Mouse (Mus musculus) forebrain, embryonic 15.5 days (tissue): ENCODE data around the gene Erbb2. TPM values are rescaled to one million over a fixed set of nuclear protein-coding genes. Genes with fewer than 3 reads are reported as not detected.
A peak's percentile ranks its signal among the peaks of the same experiment; 100 is the strongest.

Source experiments
- ATAC-seq: fragments of 200-750 bp; cut with Nextera tagmentation; replicated peaks from 2 replicates; pipeline ENCODE4 v1.8.0; 2017; ENCODE audit warnings: mild to moderate bottlenecking, moderate TSS enrichment, moderate library complexity
- H3K27ac ChIP-seq: fragments of 300-500 bp; sonication (generic); replicated peaks from 2 replicates; pipeline ENCODE4 v1.5.1; 2015; ENCODE audit warnings: mild to moderate bottlenecking, inconsistent platforms
- H3K27me3 ChIP-seq: fragments of 300-500 bp; sonication (generic); 2 replicates; pipeline ENCODE4 v1.6.1; 2015; ENCODE audit warnings: inconsistent platforms
- H3K36me3 ChIP-seq: fragments of 300-500 bp; sonication (generic); 2 replicates; pipeline ENCODE4 v1.6.1; 2015; ENCODE audit warnings: mild to moderate bottlenecking, inconsistent platforms
- H3K4me1 ChIP-seq: fragments of 300-500 bp; sonication (generic); 2 replicates; pipeline ENCODE4 v1.6.1; 2015; ENCODE audit warnings: inconsistent platforms
- H3K4me2 ChIP-seq: fragments of 300-500 bp; sonication (generic); replicated peaks from 2 replicates; pipeline ENCODE4 v1.6.1; 2015; ENCODE audit warnings: mild to moderate bottlenecking, inconsistent platforms
- H3K4me3 ChIP-seq: fragments of 300-500 bp; sonication (generic); 2 replicates; pipeline ENCODE4 v1.5.1; 2015; ENCODE audit warnings: mild to moderate bottlenecking, inconsistent platforms
- H3K9ac ChIP-seq: fragments of 300-500 bp; sonication (generic); replicated peaks from 2 replicates; pipeline ENCODE4 v1.6.1; 2015; ENCODE audit warnings: mild to moderate bottlenecking, inconsistent platforms
- H3K9me3 ChIP-seq: fragments of 300-500 bp; sonication (generic); 2 replicates; pipeline ENCODE4 v1.6.1; 2016; ENCODE audit warnings: inconsistent platforms
- WGBS: fragments of 180-500 bp; shearing (Covaris S2); methylation state at CpG from one replicate; pipeline ENCODE4 v1.1.7; 2015; ENCODE audit warnings: mixed read lengths; 5-methylcytosine and 5-hydroxymethylcytosine counted together
- polyA plus RNA-seq: library from polyadenylated mRNA; unstranded; fragments of >200 nt; fragmentation: Nextera tagmentation; extraction: Ambion mirVana; gene quantifications from 2 replicates; pipeline ENCODE4 v1.2.1, GENCODE M21; 2015

Erbb2 gene
- polyA plus RNA-seq, 1 experiment from 2014 or later, result 6.2 TPM

DNA sequence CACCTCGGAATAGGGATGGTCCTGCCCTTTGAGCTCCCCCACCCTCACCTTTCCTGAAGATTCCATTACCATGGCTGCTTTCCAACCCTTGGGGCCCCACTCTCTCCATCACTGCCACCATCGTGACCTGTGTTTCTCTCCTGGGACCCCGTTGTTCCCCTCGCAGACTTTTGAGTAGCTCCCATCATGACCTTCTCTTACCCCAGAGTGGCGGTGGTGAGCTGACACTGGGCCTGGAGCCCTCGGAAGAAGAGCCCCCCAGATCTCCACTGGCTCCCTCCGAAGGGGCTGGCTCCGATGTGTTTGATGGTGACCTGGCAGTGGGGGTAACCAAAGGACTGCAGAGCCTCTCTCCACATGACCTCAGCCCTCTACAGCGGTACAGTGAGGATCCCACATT lies 23.5 kb downstream of the Erbb2 start:
- Histone ChIP-seq H3K9ac (no peak overlapping the region), H3K4me3 (no peak overlapping the region), H3K27me3 (no peaks in the 10 kb centered on the region), H3K4me2 (no peak overlapping the region), H3K27ac (no peak overlapping the region), H3K36me3 (peaks cover 6% of the 10 kb centered on the region; the same call in 1 of the 2 replicates), H3K4me1 (peaks cover 10% of the 10 kb centered on the region), H3K9me3 (no peaks in the 10 kb centered on the region)
- ATAC-seq, result no peak
- 90% methylated on average over 9 of the region's 9 CpGs for WGBS

DNA sequence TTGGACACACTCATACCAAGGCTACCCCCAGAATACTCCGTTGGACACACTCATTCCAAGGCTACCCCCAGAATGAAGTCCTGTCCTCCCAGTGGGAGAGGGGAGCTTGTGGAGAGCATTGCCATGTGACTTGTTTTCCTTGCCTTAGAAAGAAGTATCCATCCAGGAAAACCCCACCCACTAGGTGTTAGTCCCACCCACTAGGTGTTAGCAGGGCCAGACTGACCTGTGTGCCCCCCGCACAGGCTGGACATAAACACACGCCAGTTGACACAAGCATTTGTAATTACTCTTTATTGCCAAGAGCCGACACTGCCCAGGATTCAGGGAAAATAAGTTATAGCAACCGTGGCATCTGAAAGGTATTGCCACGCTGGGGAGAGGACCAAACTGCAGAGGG lies 25.2 kb downstream of the Erbb2 start:
- Histone ChIP-seq H3K9ac (no peak overlapping the region), H3K27me3 (no peaks in the 10 kb centered on the region), H3K4me2 (no peak overlapping the region), H3K4me1 (peaks cover 10% of the 10 kb centered on the region), H3K36me3 (peaks cover 6% of the 10 kb centered on the region; the same call in 1 of the 2 replicates), H3K4me3 (peak overlapping the region; percentile 81; the same call in 1 of the 2 replicates), H3K9me3 (no peaks in the 10 kb centered on the region), H3K27ac (no peak overlapping the region)
- ATAC-seq, result no peak
- 91% methylated on average over 6 of the region's 6 CpGs for WGBS

DNA sequence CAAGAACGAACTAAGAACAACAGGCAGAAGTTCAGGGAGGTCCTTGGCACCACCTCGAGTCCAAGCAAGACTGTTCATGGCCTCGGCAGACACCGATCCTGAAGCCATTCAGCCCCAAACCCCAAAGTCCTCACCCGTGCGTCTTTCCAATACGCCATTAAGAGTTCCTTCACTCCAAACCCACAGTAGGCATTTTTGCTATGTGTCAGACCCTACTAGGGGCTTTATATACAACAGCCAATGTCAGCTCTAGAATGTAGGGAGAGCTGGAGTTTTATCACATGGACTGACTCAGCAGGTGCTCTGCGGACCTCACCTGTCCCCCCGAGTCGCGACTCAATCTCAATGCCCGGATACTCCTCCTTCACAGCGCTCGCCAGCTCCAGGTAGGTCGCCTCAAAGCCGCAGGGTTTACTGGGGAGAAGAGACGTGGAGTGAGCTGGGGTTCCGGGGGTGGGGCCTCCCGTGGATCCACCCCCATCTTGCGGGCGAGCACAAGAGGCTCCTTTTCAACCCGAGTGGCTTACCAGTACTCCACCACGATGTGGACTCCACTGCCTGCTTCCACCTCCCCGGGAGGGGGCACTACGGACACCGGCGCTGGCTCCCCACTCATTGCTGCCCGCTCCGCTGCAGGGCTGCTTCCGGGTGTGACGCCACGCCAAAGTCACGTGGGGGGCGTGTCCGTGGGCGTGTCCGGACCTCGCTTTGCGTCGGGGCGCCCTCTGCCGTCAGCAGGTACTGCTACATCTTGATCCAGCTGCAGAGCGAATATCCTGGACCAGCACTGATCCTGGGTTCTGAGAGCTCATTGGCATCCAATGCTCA lies 26.3 kb downstream of the Erbb2 start, which contains the start of gene Mien1:
TSS of gene Mien1 (minus strand) at position 661 of the 828 bp plus-strand sequence.
- Histone ChIP-seq H3K4me2 (peak within 1 kb of the TSS; percentile 68), H3K27me3 (no peaks in the 10 kb centered on the region), H3K4me3 (peak within 1 kb of the TSS; percentile 81), H3K27ac (peak within 1 kb of the TSS; percentile 78), H3K9me3 (no peaks in the 10 kb centered on the region), H3K9ac (peak within 1 kb of the TSS; percentile 64), H3K36me3 (peaks cover 6% of the 10 kb centered on the region; the same call in 1 of the 2 replicates), H3K4me1 (peaks cover 10% of the 10 kb centered on the region)
- 2% methylated on average over 43 of the region's 43 CpGs for WGBS
- ATAC-seq, result peak; percentile 93

DNA sequence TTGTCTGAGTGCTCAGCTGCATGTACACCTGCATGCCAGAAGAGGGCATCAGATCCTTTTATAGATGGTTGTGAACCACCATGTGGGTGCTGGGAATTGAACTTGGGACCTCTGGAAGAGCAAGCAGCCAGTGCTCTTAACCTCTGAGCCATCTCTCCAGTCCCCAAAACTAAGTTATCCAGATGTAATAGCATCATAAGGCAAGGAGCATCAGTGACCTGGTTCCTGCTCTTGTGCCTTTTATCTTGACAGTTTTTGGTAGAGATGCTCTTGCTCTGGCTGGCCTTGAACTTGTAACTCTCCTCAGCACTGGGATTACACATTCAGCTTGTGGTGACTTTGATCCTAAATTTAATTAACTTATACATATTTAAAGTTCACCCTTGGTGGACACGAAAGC lies 31.4 kb downstream of the Erbb2 start:
- H3K27ac ChIP-seq, result no peak overlapping the region
- H3K4me3 ChIP-seq, result no peak overlapping the region
- H3K4me2 ChIP-seq, result no peak overlapping the region
- no peak for ATAC-seq
- H3K9me3 ChIP-seq, result no peaks in the 10 kb centered on the region
- H3K4me1 ChIP-seq, result peaks cover 9% of the 10 kb centered on the region; the same call in 1 of the 2 replicates
- no peaks in the 10 kb centered on the region for H3K36me3 ChIP-seq
- no peak overlapping the region for H3K9ac ChIP-seq
- H3K27me3 ChIP-seq, result peaks cover 21% of the 10 kb centered on the region; the same call in 1 of the 2 replicates
- WGBS, result 94% methylated on average over 1 of the region's 1 CpGs

DNA sequence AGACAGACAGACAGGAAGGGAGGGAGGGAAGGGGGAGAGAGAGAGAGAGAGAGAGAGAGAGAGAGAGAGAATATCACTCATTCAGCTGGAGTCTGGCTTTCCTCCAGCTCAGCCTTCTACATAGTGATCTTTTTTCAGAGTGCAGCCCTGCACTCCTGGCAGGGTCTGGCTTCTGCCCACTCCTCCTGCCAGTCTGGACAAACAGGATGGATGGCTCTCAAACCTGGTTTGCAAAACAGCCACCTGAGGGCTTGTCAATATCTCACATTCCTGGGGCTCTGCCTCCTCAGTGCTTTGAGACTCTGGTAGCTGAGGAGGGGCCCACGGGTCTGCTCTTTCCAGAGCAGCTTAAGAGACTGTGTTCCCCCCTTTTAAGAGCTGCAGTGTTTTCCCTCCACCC lies 33.0 kb downstream of the Erbb2 start:
- Histone ChIP-seq H3K9me3 (no peaks in the 10 kb centered on the region), H3K4me2 (no peak overlapping the region), H3K36me3 (no peaks in the 10 kb centered on the region), H3K4me3 (no peak overlapping the region), H3K27me3 (peaks cover 25% of the 10 kb centered on the region; the same call in 1 of the 2 replicates), H3K27ac (no peak overlapping the region), H3K9ac (no peak overlapping the region), H3K4me1 (0 out of 2 replicates have a peak, but pooled peaks cover 6% of the 10 kb centered on the region)
- 58% methylated on average over 1 of the region's 1 CpGs for WGBS
- no peak for ATAC-seq

DNA sequence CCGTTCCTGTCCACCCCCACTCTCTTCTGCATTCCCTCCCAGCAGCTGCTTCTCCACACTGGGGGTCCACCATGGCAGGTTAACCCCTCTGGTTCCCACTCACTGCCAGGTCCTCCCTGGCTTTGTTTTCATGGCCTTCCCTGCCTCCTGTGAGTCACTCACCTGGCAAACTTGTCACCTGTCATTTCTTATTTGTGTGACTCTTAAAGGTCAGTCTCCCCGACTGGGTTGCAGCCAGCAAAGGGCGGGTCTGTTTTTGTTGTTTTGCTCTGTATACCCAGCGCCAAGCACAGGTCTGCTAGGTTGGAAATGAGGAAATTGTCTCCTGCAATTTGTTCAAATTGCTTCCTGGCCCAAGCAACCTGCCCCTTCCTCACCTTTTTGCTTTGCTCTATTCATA lies 33.4 kb downstream of the Erbb2 start:
- no peaks in the 10 kb centered on the region for H3K9me3 ChIP-seq
- no peak overlapping the region for H3K27ac ChIP-seq
- 67% methylated on average over 4 of the region's 4 CpGs for WGBS
- 0 out of 2 replicates have a peak, but pooled peaks cover 6% of the 10 kb centered on the region for H3K4me1 ChIP-seq
- H3K27me3 ChIP-seq, result peaks cover 25% of the 10 kb centered on the region; the same call in 1 of the 2 replicates
- H3K36me3 ChIP-seq, result no peaks in the 10 kb centered on the region
- H3K4me3 ChIP-seq, result no peak overlapping the region
- no peak overlapping the region for H3K9ac ChIP-seq
- no peak overlapping the region for H3K4me2 ChIP-seq
- no peak for ATAC-seq

DNA sequence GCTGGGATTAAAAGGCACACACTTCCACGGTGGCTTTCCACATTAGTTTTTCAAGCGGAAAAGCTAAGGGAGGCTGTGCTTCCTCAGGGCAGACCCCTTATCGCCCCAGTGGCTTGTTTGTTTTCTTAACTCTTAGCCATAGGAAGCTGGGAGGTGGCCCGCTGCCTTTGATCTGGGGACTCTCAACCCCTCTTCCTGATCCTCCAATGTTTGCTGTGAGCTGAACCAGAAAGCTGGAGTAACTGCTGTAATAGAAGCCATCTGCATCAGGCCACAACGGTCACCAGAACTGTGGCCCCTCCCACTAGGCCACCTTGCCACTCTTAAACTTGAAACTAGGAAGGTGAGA lies 33.9 kb downstream of the Erbb2 start, which contains the start of gene Grb7:
TSS of gene Grb7 (plus strand) at position 182 of the 349 bp plus-strand sequence.
- Histone ChIP-seq H3K27me3 (peaks cover 25% of the 10 kb centered on the region; the same call in 1 of the 2 replicates), H3K4me1 (0 out of 2 replicates have a peak, but pooled peaks cover 6% of the 10 kb centered on the region), H3K36me3 (no peaks in the 10 kb centered on the region), H3K9ac (no peak within 1 kb of the TSS), H3K4me2 (peak within 1 kb of the TSS; percentile 12; the same call in 1 of the 2 replicates), H3K9me3 (no peaks in the 10 kb centered on the region), H3K27ac (no peak within 1 kb of the TSS), H3K4me3 (0 out of 2 replicates have a peak within 1 kb of the TSS, but pooled peaks have one; percentile 13)
- no peak for ATAC-seq
- 21% methylated on average over 5 of the region's 5 CpGs for WGBS

DNA sequence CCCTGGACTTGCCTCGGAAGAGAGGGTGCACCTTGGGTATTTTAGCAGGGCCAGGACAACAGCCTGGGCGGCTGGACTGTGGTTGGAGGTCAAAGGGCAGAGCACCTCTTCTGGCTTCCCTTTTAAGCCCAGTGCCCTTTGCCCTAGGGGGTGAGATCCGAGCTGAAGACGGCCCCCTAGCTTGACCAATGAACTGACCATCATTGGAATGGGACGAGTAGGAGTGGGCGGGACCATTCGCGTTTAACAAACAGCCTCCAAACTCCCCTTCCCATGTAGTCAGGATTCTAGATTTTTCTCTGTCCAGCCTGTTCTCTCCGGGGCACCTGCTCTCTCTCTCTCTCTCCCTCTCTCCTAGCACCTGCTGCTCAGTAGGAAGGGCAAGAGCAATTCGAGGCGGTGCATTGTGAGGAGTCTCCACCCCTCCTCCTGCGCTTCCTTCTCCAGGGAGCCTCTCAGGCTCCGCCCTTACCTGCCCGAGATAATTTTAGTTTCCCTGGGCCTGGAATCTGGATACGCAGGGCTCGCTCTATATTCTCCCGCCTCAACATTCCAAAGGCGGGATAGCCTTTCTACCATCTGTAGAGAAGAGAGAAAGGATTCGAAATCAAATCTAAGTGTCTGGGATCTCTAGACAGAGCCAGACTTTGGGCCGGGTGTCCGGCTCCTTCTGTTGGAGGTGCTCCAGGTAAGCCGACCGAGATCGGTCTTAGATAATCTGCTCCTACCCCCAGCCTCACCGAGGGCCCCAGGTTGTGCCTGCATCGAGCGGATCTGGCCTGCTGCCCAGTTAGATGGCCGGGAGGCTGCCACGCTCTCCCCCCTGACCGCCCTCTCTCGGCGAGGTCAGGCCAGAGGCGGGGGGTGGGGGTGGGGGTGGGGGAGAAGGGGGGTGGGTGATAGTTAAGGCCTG lies 34.5 kb downstream of the Erbb2 start:
- no peak overlapping the region for H3K9ac ChIP-seq
- peak overlapping the region; percentile 12; the same call in 1 of the 2 replicates for H3K4me2 ChIP-seq
- 0 out of 2 replicates have a peak, but pooled peaks cover 6% of the 10 kb centered on the region for H3K4me1 ChIP-seq
- no peak for ATAC-seq
- peaks cover 25% of the 10 kb centered on the region; the same call in 1 of the 2 replicates for H3K27me3 ChIP-seq
- 0 out of 2 replicates have a peak overlapping the region, but pooled peaks have one; percentile 13 for H3K4me3 ChIP-seq
- no peaks in the 10 kb centered on the region for H3K36me3 ChIP-seq
- H3K9me3 ChIP-seq, result no peaks in the 10 kb centered on the region
- H3K27ac ChIP-seq, result no peak overlapping the region
- 3% methylated on average over 32 of the region's 33 CpGs for WGBS

DNA sequence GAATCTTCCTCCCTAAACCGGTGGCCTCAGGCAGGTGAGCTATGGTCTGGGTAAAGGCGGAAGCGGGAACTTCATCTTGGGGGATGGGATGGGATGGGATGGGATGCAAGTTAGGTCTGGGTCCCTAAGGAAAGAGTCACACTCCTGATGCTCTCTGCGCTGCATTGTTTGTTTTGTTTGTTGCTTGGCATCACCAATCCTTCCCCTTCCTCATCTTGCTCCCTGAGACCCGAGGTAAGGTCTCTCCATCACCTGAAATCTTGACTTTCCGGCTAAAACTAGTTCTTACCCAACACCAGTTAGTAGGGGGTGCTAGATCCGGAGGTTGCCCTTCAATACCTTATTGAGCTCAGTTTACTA lies 35.2 kb downstream of the Erbb2 start:
- Histone ChIP-seq H3K9ac (no peak overlapping the region), H3K4me2 (no peak overlapping the region), H3K27ac (no peak overlapping the region), H3K4me3 (no peak overlapping the region), H3K27me3 (peaks cover 25% of the 10 kb centered on the region; the same call in 1 of the 2 replicates), H3K36me3 (no peaks in the 10 kb centered on the region), H3K4me1 (0 out of 2 replicates have a peak, but pooled peaks cover 6% of the 10 kb centered on the region), H3K9me3 (no peaks in the 10 kb centered on the region)
- WGBS, result 20% methylated on average over 7 of the region's 7 CpGs
- ATAC-seq, result no peak

DNA sequence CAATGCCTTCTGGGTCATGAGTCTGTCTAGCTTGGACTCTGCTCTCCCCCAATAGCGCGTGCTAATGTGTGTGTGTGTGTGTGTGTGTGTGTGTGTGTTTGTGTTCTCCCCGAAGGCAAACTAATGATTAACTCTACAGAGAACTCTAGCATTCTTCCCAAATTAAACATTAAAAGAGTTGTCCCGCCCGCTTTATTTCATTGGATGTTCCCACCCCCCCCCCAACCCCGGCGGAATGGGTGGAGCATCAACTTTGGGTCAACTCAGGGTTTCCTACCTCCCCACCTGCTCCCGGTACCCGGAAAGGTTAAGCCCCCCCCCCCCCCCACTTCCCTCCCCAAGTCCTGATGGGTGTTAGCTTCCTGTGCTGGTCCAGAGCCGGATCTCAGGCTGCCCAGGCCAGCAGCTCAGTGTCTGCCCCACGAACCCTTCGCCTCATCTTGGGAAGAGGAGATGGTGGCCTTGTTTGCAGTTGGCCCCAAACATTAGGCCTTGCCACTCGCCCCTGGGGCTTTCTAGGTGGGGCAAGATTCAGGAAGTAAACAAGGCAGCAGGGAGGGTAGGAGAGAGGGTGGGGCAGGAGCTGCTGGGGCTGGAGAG lies 36.0 kb downstream of the Erbb2 start:
- H3K27me3 ChIP-seq, result peaks cover 25% of the 10 kb centered on the region; the same call in 1 of the 2 replicates
- WGBS, result 53% methylated on average over 13 of the region's 13 CpGs
- no peak overlapping the region for H3K4me2 ChIP-seq
- no peaks in the 10 kb centered on the region for H3K9me3 ChIP-seq
- no peak overlapping the region for H3K27ac ChIP-seq
- no peak overlapping the region for H3K9ac ChIP-seq
- no peaks in the 10 kb centered on the region for H3K36me3 ChIP-seq
- H3K4me1 ChIP-seq, result 0 out of 2 replicates have a peak, but pooled peaks cover 6% of the 10 kb centered on the region
- ATAC-seq, result no peak
- H3K4me3 ChIP-seq, result no peak overlapping the region

DNA sequence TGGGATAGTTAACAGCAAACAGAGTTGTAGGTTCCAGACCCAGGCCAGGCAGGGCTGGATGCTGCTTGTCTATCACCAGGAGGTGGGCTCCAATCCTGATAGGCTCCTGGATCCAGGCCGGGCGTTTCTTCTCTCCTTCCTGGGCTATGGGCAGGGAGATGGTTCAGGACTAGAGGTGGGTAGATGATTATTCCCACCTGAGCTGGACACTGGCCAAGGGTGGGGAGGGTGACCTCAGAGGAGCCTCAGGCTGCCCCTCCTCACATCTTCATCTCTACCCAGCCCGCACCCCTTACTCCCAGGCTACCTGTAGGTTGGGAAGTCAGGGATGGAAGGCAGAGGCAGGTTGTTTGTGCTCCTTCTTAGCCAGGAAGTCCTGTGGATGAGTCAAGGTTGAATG lies 37.1 kb downstream of the Erbb2 start:
- no peak overlapping the region for H3K4me2 ChIP-seq
- no peak for ATAC-seq
- H3K27ac ChIP-seq, result no peak overlapping the region
- H3K9me3 ChIP-seq, result no peaks in the 10 kb centered on the region
- WGBS, result 90% methylated on average over 3 of the region's 3 CpGs
- no peaks in the 10 kb centered on the region for H3K36me3 ChIP-seq
- no peak overlapping the region for H3K4me3 ChIP-seq
- 0 out of 2 replicates have a peak, but pooled peaks cover 6% of the 10 kb centered on the region for H3K4me1 ChIP-seq
- H3K27me3 ChIP-seq, result peaks cover 25% of the 10 kb centered on the region; the same call in 1 of the 2 replicates
- no peak overlapping the region for H3K9ac ChIP-seq
